Mouse (Mus musculus) intestine, embryonic 16.5 days (tissue): Measurements from ENCODE around the gene Elovl3. TPM values are rescaled to one million over a fixed set of nuclear protein-coding genes. Genes with fewer than 3 reads are reported as not detected.

Experiments used
- ATAC-seq: fragments of 200-750 bp; cut with Nextera tagmentation; 2 replicates; pipeline ENCODE4 v1.8.0; 2017; ENCODE audit warnings: moderate TSS enrichment, moderate library complexity
- H3K27ac ChIP-seq: fragments of 300-500 bp; sonication (generic); 2 replicates; pipeline ENCODE4 v1.5.1; 2014; ENCODE audit warnings: mild to moderate bottlenecking, low read length
- H3K27me3 ChIP-seq: fragments of 300-500 bp; sonication (generic); replicated peaks from 2 replicates; pipeline ENCODE4 v1.6.1; 2014; ENCODE audit warnings: low read length, control low read depth, mixed read lengths; ENCODE audit not compliant: control insufficient read depth, insufficient read depth
- H3K36me3 ChIP-seq: fragments of 300-500 bp; sonication (generic); 2 replicates; pipeline ENCODE4 v1.6.1; 2014; ENCODE audit warnings: low read length, control low read depth; ENCODE audit not compliant: control insufficient read depth, insufficient read depth
- H3K4me1 ChIP-seq: fragments of 300-500 bp; sonication (generic); 2 replicates; pipeline ENCODE4 v1.6.1; 2014; ENCODE audit warnings: low read length, control low read depth, mixed read lengths; ENCODE audit not compliant: control insufficient read depth, insufficient read depth
- H3K4me2 ChIP-seq: fragments of 300-500 bp; sonication (generic); 2 replicates; pipeline ENCODE4 v1.6.1; 2014; ENCODE audit warnings: low read depth, low read length, control low read depth
- H3K4me3 ChIP-seq: fragments of 300-500 bp; sonication (generic); 2 replicates; pipeline ENCODE4 v1.5.1; 2014; ENCODE audit warnings: mild to moderate bottlenecking, low read length
- H3K9ac ChIP-seq: fragments of 300-500 bp; sonication (generic); 2 replicates; pipeline ENCODE4 v1.6.1; 2014; ENCODE audit warnings: low read depth, low read length
- H3K9me3 ChIP-seq: fragments of 300-500 bp; sonication (generic); 2 replicates; pipeline ENCODE4 v1.6.1; 2016; ENCODE audit warnings: low read length, control low read depth; ENCODE audit not compliant: control insufficient read depth
- WGBS: fragments of 180-500 bp; shearing (Covaris S2); extraction: QIAGEN DNeasy Blood & Tissue Kit; methylation state at CpG from one replicate; pipeline ENCODE4 v1.1.7; 2014; 5-methylcytosine and 5-hydroxymethylcytosine counted together
- polyA plus RNA-seq: library from polyadenylated mRNA; unstranded; fragments of >200 nt; fragmentation: Nextera tagmentation; extraction: Ambion mirVana; gene quantifications from 2 replicates; pipeline ENCODE4 v1.2.1, GENCODE M21; 2015

Gene Elovl3
- not detected in 2 replicates for polyA plus RNA-seq

- Histone ChIP-seq H3K9ac (no peak within 1 kb of the TSS), H3K9me3 (no peaks in the 10 kb centered on the region), H3K36me3 (no peaks in the 10 kb centered on the region), H3K27me3 (peaks cover 46% of the 10 kb centered on the region), H3K27ac (no peak within 1 kb of the TSS), H3K4me1 (peaks cover 18% of the 10 kb centered on the region), H3K4me3 (peak within 1 kb of the TSS; percentile 35), H3K4me2 (peak within 1 kb of the TSS; percentile 54)
- peak; percentile 54 for ATAC-seq
- WGBS, result 3% methylated on average over 31 of the region's 31 CpGs
Measured at GRCm38 (mm10) chr19:46131694-46132525, at the start of gene Elovl3. Elovl3 (plus strand) TSS chr19:46131897.

- no peak overlapping the region for H3K9ac ChIP-seq
- ATAC-seq, result no peak
- 94% methylated on average over 8 of the region's 8 CpGs for WGBS
- H3K27ac ChIP-seq, result no peak overlapping the region
- no peaks in the 10 kb centered on the region for H3K27me3 ChIP-seq
- H3K9me3 ChIP-seq, result no peaks in the 10 kb centered on the region
- H3K4me1 ChIP-seq, result no peaks in the 10 kb centered on the region
- no peak overlapping the region for H3K4me2 ChIP-seq
- peaks cover 24% of the 10 kb centered on the region for H3K36me3 ChIP-seq
- no peak overlapping the region for H3K4me3 ChIP-seq
Measured at GRCm38 (mm10) chr19:46085185-46085584, 46.5 kb upstream of the Elovl3 start.

GRCm38 (mm10) chr19:46086337-46086736 is 45.4 kb upstream of the Elovl3 start:
- Histone ChIP-seq H3K9me3 (no peaks in the 10 kb centered on the region), H3K27me3 (no peaks in the 10 kb centered on the region), H3K4me1 (no peaks in the 10 kb centered on the region), H3K36me3 (peaks cover 19% of the 10 kb centered on the region), H3K4me3 (no peak overlapping the region), H3K27ac (no peak overlapping the region), H3K9ac (no peak overlapping the region), H3K4me2 (no peak overlapping the region)
- WGBS, result 57% methylated on average over 3 of the region's 3 CpGs
- ATAC-seq, result no peak

GRCm38 (mm10) chr19:46087871-46088270 is 43.8 kb upstream of the Elovl3 start:
- Histone ChIP-seq H3K9ac (no peak overlapping the region), H3K9me3 (no peaks in the 10 kb centered on the region), H3K4me3 (no peak overlapping the region), H3K36me3 (peaks cover 10% of the 10 kb centered on the region), H3K4me1 (no peaks in the 10 kb centered on the region), H3K4me2 (no peak overlapping the region), H3K27ac (no peak overlapping the region), H3K27me3 (no peaks in the 10 kb centered on the region)
- no peak for ATAC-seq
- 72% methylated on average over 7 of the region's 7 CpGs for WGBS

- H3K4me3 ChIP-seq, result no peak overlapping the region
- no peaks in the 10 kb centered on the region for H3K27me3 ChIP-seq
- H3K4me2 ChIP-seq, result no peak overlapping the region
- no peaks in the 10 kb centered on the region for H3K4me1 ChIP-seq
- H3K9me3 ChIP-seq, result no peaks in the 10 kb centered on the region
- 79% methylated on average over 4 of the region's 4 CpGs for WGBS
- H3K36me3 ChIP-seq, result no peaks in the 10 kb centered on the region
- ATAC-seq, result no peak
- no peak overlapping the region for H3K9ac ChIP-seq
- no peak overlapping the region for H3K27ac ChIP-seq
Measured at GRCm38 (mm10) chr19:46091641-46092040, 40.1 kb upstream of the Elovl3 start.

DNA sequence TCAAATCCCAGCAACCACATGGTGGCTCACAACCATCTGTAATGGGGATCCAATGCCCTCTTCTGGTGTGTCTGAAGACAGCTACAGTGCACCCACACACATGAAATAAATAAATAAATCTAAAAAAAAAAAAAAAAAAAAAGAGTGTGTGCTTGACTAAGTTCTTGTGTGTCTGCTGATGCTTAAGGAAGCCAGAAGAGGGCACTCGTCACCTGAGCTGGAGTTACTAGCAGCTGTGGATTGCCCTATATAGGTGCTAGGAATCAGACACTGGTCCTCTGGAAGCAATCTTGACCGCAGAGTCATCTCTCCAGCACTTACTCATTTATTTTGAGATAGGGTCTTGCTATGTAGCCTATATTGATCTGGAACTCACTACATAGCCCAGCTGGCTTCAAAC is 37.6 kb upstream of the Elovl3 start:
- H3K9me3 ChIP-seq, result no peaks in the 10 kb centered on the region
- no peak for ATAC-seq
- no peaks in the 10 kb centered on the region for H3K27me3 ChIP-seq
- H3K4me3 ChIP-seq, result no peak overlapping the region
- H3K4me1 ChIP-seq, result no peaks in the 10 kb centered on the region
- H3K36me3 ChIP-seq, result no peaks in the 10 kb centered on the region
- 94% methylated on average over 2 of the region's 2 CpGs for WGBS
- H3K9ac ChIP-seq, result no peak overlapping the region
- H3K4me2 ChIP-seq, result no peak overlapping the region
- no peak overlapping the region for H3K27ac ChIP-seq

DNA sequence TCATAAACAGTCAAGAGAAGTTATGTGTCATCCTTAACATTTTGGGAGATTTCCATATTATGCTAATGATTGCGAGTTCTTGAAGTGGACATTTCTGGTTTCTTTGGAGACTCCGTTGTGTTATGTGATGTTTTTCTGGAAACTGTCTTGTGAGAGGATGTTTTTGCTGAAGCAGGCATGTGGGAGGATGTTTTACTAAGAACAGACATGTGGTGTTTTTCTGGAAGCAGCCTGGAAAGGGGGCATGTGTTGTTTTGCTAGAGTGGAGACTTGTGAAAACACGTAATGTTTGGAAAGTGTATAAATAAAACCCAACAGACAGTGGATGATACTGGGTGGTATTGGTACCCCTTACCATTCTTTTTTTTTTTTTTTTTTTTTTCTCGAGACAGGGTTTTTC is 36.4 kb upstream of the Elovl3 start:
- Histone ChIP-seq H3K36me3 (no peaks in the 10 kb centered on the region), H3K27ac (no peak overlapping the region), H3K4me3 (no peak overlapping the region), H3K9me3 (no peaks in the 10 kb centered on the region), H3K4me2 (no peak overlapping the region), H3K4me1 (no peaks in the 10 kb centered on the region), H3K9ac (no peak overlapping the region), H3K27me3 (no peaks in the 10 kb centered on the region)
- ATAC-seq, result no peak
- WGBS, result 84% methylated on average over 4 of the region's 4 CpGs

DNA sequence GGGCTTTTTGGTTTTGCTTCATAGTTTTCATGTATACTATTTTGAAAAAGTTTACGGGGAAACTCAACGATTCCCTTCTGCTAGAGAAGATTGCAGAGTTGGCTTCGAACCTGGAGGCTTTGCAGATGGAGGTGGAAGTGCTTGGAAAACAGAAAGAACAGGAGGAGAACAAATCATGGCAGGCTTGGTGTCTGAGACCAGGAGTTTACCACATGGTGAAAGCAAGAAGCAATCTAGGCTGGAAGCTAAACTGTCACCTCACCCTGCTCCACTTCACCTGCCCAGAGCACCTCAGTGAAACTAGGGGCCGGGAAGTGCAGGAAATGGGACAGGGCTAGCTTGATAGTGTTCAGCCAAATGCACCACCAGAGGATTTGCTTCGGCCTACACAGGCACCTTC is 35.3 kb upstream of the Elovl3 start:
- H3K4me2 ChIP-seq, result no peak overlapping the region
- ATAC-seq, result no peak
- H3K27ac ChIP-seq, result no peak overlapping the region
- H3K27me3 ChIP-seq, result no peaks in the 10 kb centered on the region
- H3K36me3 ChIP-seq, result no peaks in the 10 kb centered on the region
- H3K9ac ChIP-seq, result no peak overlapping the region
- no peaks in the 10 kb centered on the region for H3K4me1 ChIP-seq
- no peak overlapping the region for H3K4me3 ChIP-seq
- H3K9me3 ChIP-seq, result no peaks in the 10 kb centered on the region
- 91% methylated on average over 5 of the region's 5 CpGs for WGBS

DNA sequence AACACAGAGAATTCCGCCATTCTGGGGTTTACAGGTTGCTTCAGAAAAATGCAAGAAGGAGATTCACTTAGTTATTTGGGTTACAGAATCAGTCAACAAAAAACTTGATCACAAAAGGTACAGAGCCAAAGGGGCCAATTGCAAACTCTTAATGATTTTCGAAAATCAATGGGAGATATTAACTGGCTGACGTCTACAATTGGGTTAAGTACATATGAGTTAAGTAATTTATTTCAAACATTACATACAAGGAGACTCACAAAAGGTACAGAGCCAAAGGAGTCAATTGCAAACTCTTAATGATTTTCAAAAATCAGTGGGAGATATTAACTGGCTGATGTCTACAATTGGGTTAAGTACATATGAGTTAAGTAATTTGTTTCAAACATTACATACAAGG is 32.1 kb upstream of the Elovl3 start:
- Histone ChIP-seq H3K9ac (no peak overlapping the region), H3K4me1 (no peaks in the 10 kb centered on the region), H3K4me2 (no peak overlapping the region), H3K9me3 (no peaks in the 10 kb centered on the region), H3K27me3 (no peaks in the 10 kb centered on the region), H3K4me3 (no peak overlapping the region), H3K36me3 (no peaks in the 10 kb centered on the region), H3K27ac (no peak overlapping the region)
- 89% methylated on average over 3 of the region's 3 CpGs for WGBS
- ATAC-seq, result no peak
